Mouse (Mus musculus): ENCODE data around the gene Tarsl2.

GRCm38 (mm10) chr7:65613723-65614122 is 31.0 kb upstream of the Tarsl2 start:
- TF ChIP-seq CTCF (IDR thresholded peaks at IDR 0.05; ENCODE audit: extremely low read depth, insufficient read depth, insufficient read length, insufficient replicate concordance) (no peak), POLR2A (IDR thresholded peaks at IDR 0.05; ENCODE audit: low read depth, low read length) (no peak)

All from spleen, adult 2 months (tissue).